Mouse (Mus musculus) CH12.LX (cell line): ENCODE measurements around the gene Fhit. TPM values are rescaled to one million over a fixed set of nuclear protein-coding genes. Genes with fewer than 3 reads are reported as not detected.

Source experiments
- DNase-seq: peaks from one replicate; pipeline ENCODE4 v3.0.0-alpha.2; 2013; ENCODE audit errors: extremely low read depth
- H3K27ac ChIP-seq: 2 replicates; pipeline ENCODE4 v1.5.1; 2012; ENCODE audit warnings: low read depth, mild to moderate bottlenecking, control low read depth, moderate library complexity; ENCODE audit not compliant: insufficient read depth
- H3K27me3 ChIP-seq: replicated peaks from 2 replicates; pipeline ENCODE3; 2012; ENCODE audit warnings: inconsistent platforms
- H3K36me3 ChIP-seq, 2 experiments: replicated peaks in 1 of 2; 2 replicates each; pipeline versions ENCODE3 to v1.6.1; 2012; ENCODE audit warnings: inconsistent platforms in 1 of 2, low read length in 1 of 2, mild to moderate bottlenecking in 1 of 2, mixed read lengths in 1 of 2, moderate library complexity in 1 of 2; ENCODE audit not compliant: control insufficient read depth in 1 of 2, insufficient read depth in 1 of 2
- H3K4me1 ChIP-seq, 2 experiments: 2 replicates each; pipeline ENCODE4 v1.6.1; 2012; ENCODE audit warnings: inconsistent platforms in 1 of 2, moderate library complexity in 1 of 2; ENCODE audit not compliant: insufficient read depth in 2 of 2, control insufficient read depth in 1 of 2
- H3K4me2 ChIP-seq: 2 replicates; pipeline ENCODE4 v1.6.1; 2012; ENCODE audit warnings: low read depth, mild to moderate bottlenecking, control low read depth; ENCODE audit not compliant: poor library complexity, insufficient read depth, severe bottlenecking
- H3K4me3 ChIP-seq, 3 experiments: fragments of 150-350 bp in 1 of 3; sonication (generic) in 1 of 3; replicated peaks in 1 of 3; 2 replicates each; pipeline versions ENCODE3 to v1.5.1; 2011 to 2012; ENCODE audit warnings: low read depth in 2 of 3, low read length in 2 of 3, mild to moderate bottlenecking in 2 of 3, moderate library complexity in 2 of 3, control low read depth in 1 of 3, improper control_type of control experiment in 1 of 3, inconsistent platforms in 1 of 3, mixed read lengths in 1 of 3; ENCODE audit not compliant: poor library complexity in 1 of 3
- H3K79me2 ChIP-seq: replicated peaks from 2 replicates; pipeline ENCODE4 v1.6.1; 2012; ENCODE audit warnings: mild to moderate bottlenecking, moderate library complexity; ENCODE audit not compliant: control insufficient read depth, poor library complexity, insufficient read depth, severe bottlenecking; ENCODE audit errors: extremely low read depth
- H3K9ac ChIP-seq: 2 replicates; pipeline ENCODE4 v1.6.1; 2012; ENCODE audit warnings: low read depth, mild to moderate bottlenecking, control low read depth, moderate library complexity; ENCODE audit not compliant: insufficient read depth
- H3K9me3 ChIP-seq: replicated peaks from 2 replicates; pipeline ENCODE3; 2012; ENCODE audit warnings: low read length, inconsistent platforms, mixed read lengths
- BHLHE40 ChIP-seq: IDR thresholded peaks from 2 replicates; pipeline ENCODE4 v1.6.1; 2011; ENCODE audit warnings: mild to moderate bottlenecking, low read depth, low read length, improper control_type of control experiment
- CTCF ChIP-seq, 2 experiments: IDR thresholded peaks in 1 of 2; conservative IDR thresholded peaks in 1 of 2; 2 replicates each; pipeline ENCODE4 v1.5.1; 2011 to 2012; ENCODE audit warnings: low read depth in 2 of 2, low read length in 2 of 2, improper control_type of control experiment in 1 of 2, inconsistent platforms in 1 of 2, mild to moderate bottlenecking in 1 of 2, moderate library complexity in 1 of 2
- E2F4 ChIP-seq: IDR thresholded peaks from 2 replicates; pipeline ENCODE4 v1.6.1; 2011; ENCODE audit warnings: low read depth, low read length, improper control_type of control experiment; ENCODE audit not compliant: insufficient replicate concordance
- ELF1 ChIP-seq: IDR thresholded peaks from 2 replicates; pipeline ENCODE4 v1.6.1; 2014; ENCODE audit warnings: low read depth, mild to moderate bottlenecking, inconsistent platforms, low read length, improper control_type of control experiment
- EP300 ChIP-seq: IDR thresholded peaks from 2 replicates; pipeline ENCODE4 v1.6.1; 2011; ENCODE audit warnings: low read length, improper control_type of control experiment
- ETS1 ChIP-seq: conservative IDR thresholded peaks from 2 replicates; pipeline ENCODE4 v1.6.1; 2012; ENCODE audit warnings: low read depth, mild to moderate bottlenecking, inconsistent platforms, low read length, improper control_type of control experiment, moderate library complexity
- GABPA ChIP-seq: IDR thresholded peaks from 2 replicates; pipeline ENCODE4 v1.6.1; 2012; ENCODE audit warnings: low read depth, low read length, improper control_type of control experiment, inconsistent platforms; ENCODE audit not compliant: insufficient replicate concordance
- JUN ChIP-seq: IDR thresholded peaks from 2 replicates; pipeline ENCODE4 v1.6.1; 2011; ENCODE audit warnings: low read depth, mild to moderate bottlenecking, low read length, improper control_type of control experiment, moderate library complexity; ENCODE audit not compliant: insufficient read depth
- JUND ChIP-seq: conservative IDR thresholded peaks from 2 replicates; pipeline ENCODE4 v1.6.1; 2011; ENCODE audit warnings: low read depth, low read length, improper control_type of control experiment
- KAT2A ChIP-seq: IDR thresholded peaks from 2 replicates; pipeline ENCODE4 v1.6.1; 2012; ENCODE audit warnings: low read length, improper control_type of control experiment, inconsistent platforms; ENCODE audit not compliant: insufficient replicate concordance
- MAFK ChIP-seq: IDR thresholded peaks from 2 replicates; pipeline ENCODE4 v1.6.1; 2011; ENCODE audit warnings: low read length, improper control_type of control experiment; ENCODE audit not compliant: insufficient replicate concordance
- MAZ ChIP-seq: IDR thresholded peaks from 2 replicates; pipeline ENCODE4 v1.6.1; 2012; ENCODE audit warnings: low read depth, mild to moderate bottlenecking, inconsistent platforms, low read length, improper control_type of control experiment, moderate library complexity
- MXI1 ChIP-seq: IDR thresholded peaks from 2 replicates; pipeline ENCODE4 v1.6.1; 2011; ENCODE audit warnings: mild to moderate bottlenecking, low read depth, low read length, improper control_type of control experiment
- NELFE ChIP-seq: IDR thresholded peaks from 2 replicates; pipeline ENCODE4 v1.6.1; 2011; ENCODE audit warnings: low read depth, low read length, improper control_type of control experiment
- PAX5 ChIP-seq: IDR thresholded peaks from 2 replicates; pipeline ENCODE4 v1.6.1; 2012; ENCODE audit warnings: low read length, inconsistent platforms, mixed read lengths
- SIN3A ChIP-seq: IDR thresholded peaks from 2 replicates; pipeline ENCODE4 v1.6.1; 2012; ENCODE audit warnings: low read length, improper control_type of control experiment, inconsistent platforms
- SMC3 ChIP-seq: IDR thresholded peaks from 2 replicates; pipeline ENCODE4 v1.6.1; 2011; ENCODE audit warnings: low read depth, low read length, improper control_type of control experiment
- TCF12 ChIP-seq: IDR thresholded peaks from 2 replicates; pipeline ENCODE4 v1.6.1; 2014; ENCODE audit warnings: low read depth, mild to moderate bottlenecking, inconsistent platforms, low read length, improper control_type of control experiment
- ZKSCAN1 ChIP-seq: IDR thresholded peaks from 2 replicates; pipeline ENCODE4 v1.6.1; 2012; ENCODE audit warnings: low read depth, inconsistent platforms, low read length, improper control_type of control experiment, borderline replicate concordance
- dilution Hi-C: fragments of 300-500 bp; cut with MboI; formaldehyde crosslinking; loops from 2 replicates; pipeline ENCODE4 v1.14.3; 2020; ENCODE audit warnings: low sequenced_read_pairs; ENCODE audit not compliant: extremely low pct_unique_long_range_greater_than_20kb, extremely low pct_ligation_motif_present
- in situ Hi-C: fragments of 300-500 bp; cut with MboI; formaldehyde crosslinking; loops from 3 replicates; pipeline ENCODE4 v1.14.3; 2019; ENCODE audit warnings: low sequenced_read_pairs, low pct_ligation_motif_present, low pct_unique_long_range_greater_than_20kb, mixed read lengths
- polyA plus RNA-seq: library from polyadenylated mRNA; unstranded; fragments of >175 nt; gene quantifications from 2 replicates; pipeline ENCODE4 v1.2.1, GENCODE M21; 2012; ENCODE audit warnings: low read depth; ENCODE audit not compliant: insufficient read length
- total RNA-seq, 2 experiments: library from RNA; depleted of rRNA; stranded (reverse); fragments of 300-350 nt in 1 of 2; fragments of >200 nt in 1 of 2; gene quantifications; 2 replicates each; pipeline ENCODE4 v1.2.3; 2012 to 2014

The Fhit gene
- total and polyA plus RNA-seq, 3 experiments, result 0.64 to 1.9 (median 0.64) TPM

GRCm38 (mm10) chr14:10701707-10702106 is 460.1 kb downstream of the Fhit start:
- H3K79me2 ChIP-seq, result no peaks in the 10 kb centered on the region
- H3K27ac ChIP-seq, result no peak overlapping the region
- no peak overlapping the region for H3K9ac ChIP-seq
- H3K27me3 ChIP-seq, result no peaks in the 10 kb centered on the region
- no peak overlapping the region for H3K4me2 ChIP-seq
- no peaks in the 10 kb centered on the region for H3K4me1 ChIP-seq
- in situ Hi-C loops (no loop called here), dilution Hi-C loops (no loop called here)
- DNase-seq, result no peak
- TF ChIP-seq PAX5, result no peak
- TF ChIP-seq JUN, result no peak
- no peak for TF ChIP-seq KAT2A
- no peak for TF ChIP-seq TCF12
- no peak for TF ChIP-seq SMC3
- no peak for TF ChIP-seq ZKSCAN1
- H3K4me3 ChIP-seq, result no peak overlapping the region
- no peaks in the 10 kb centered on the region for H3K9me3 ChIP-seq
- H3K36me3 ChIP-seq, result no peaks in the 10 kb centered on the region

GRCm38 (mm10) chr14:10680041-10680440 is 481.8 kb downstream of the Fhit start:
- dilution Hi-C loops, result no loop called here
- Histone ChIP-seq H3K9ac (no peak overlapping the region), H3K27me3 (no peaks in the 10 kb centered on the region), H3K36me3 (no peaks in the 10 kb centered on the region), H3K79me2 (no peaks in the 10 kb centered on the region), H3K9me3 (no peaks in the 10 kb centered on the region), H3K27ac (no peak overlapping the region), H3K4me3 (no peak overlapping the region), H3K4me1 (peaks cover 0 to 5% of the 10 kb centered on the region in 2 experiments; a peak in 1 of 4 replicates), H3K4me2 (no peak overlapping the region)
- no peak for TF ChIP-seq EP300
- TF ChIP-seq ELF1, result no peak
- TF ChIP-seq JUN, result no peak
- TF ChIP-seq CTCF (conservative IDR thresholded peaks at IDR 0.05 in 1 of 2, IDR thresholded peaks at IDR 0.05 in 1 of 2; ENCODE audit: low read depth in 2 of 2, low read length in 2 of 2), result no peak
- TF ChIP-seq MXI1, result no peak
- TF ChIP-seq GABPA, result no peak
- no peak for TF ChIP-seq PAX5
- no peak for TF ChIP-seq SMC3
- TF ChIP-seq BHLHE40, result no peak
- TF ChIP-seq TCF12, result no peak
- TF ChIP-seq NELFE, result no peak
- TF ChIP-seq JUND, result no peak
- no peak for TF ChIP-seq E2F4
- no peak for TF ChIP-seq SIN3A
- no peak for TF ChIP-seq ZKSCAN1
- TF ChIP-seq MAFK, result no peak
- TF ChIP-seq ETS1, result no peak
- no peak for TF ChIP-seq MAZ
- DNase-seq, result no peak
- in situ Hi-C loops, result no loop called here
